Mouse (Mus musculus) embryonic facial prominence, embryonic 11.5 days (tissue): ENCODE data around the gene Afap1. TPM values are rescaled to one million over a fixed set of nuclear protein-coding genes. Genes with fewer than 3 reads are reported as not detected.

Experiments
- ATAC-seq: fragments of 200-750 bp; cut with Nextera tagmentation; replicated peaks from 2 replicates; pipeline ENCODE4 v1.8.0; 2017; ENCODE audit warnings: low read depth; ENCODE audit not compliant: insufficient number of reproducible peaks, low FRiP score, low TSS enrichment
- DNase-seq: peaks from one replicate; pipeline ENCODE4 v3.0.0-alpha.2; 2015; ENCODE audit warnings: low spot score
- H3K27ac ChIP-seq: fragments of 300-500 bp; sonication (generic); replicated peaks from 2 replicates; pipeline ENCODE4 v1.5.1; 2014; ENCODE audit warnings: mild to moderate bottlenecking, low read depth, low read length, control low read depth
- H3K27me3 ChIP-seq: fragments of 300-500 bp; sonication (generic); 2 replicates; pipeline ENCODE4 v1.6.1; 2014; ENCODE audit warnings: mild to moderate bottlenecking, low read length, moderate library complexity, mixed read lengths; ENCODE audit not compliant: control insufficient read depth, insufficient read depth
- H3K36me3 ChIP-seq: fragments of 300-500 bp; sonication (generic); replicated peaks from 2 replicates; pipeline ENCODE4 v1.6.1; 2014; ENCODE audit warnings: low read depth, mild to moderate bottlenecking, low read length, moderate library complexity, mixed read lengths; ENCODE audit not compliant: control insufficient read depth, insufficient read depth
- H3K4me1 ChIP-seq: fragments of 300-500 bp; sonication (generic); 2 replicates; pipeline ENCODE4 v1.6.1; 2014; ENCODE audit warnings: low read length, mixed read lengths; ENCODE audit not compliant: control insufficient read depth, insufficient read depth
- H3K4me2 ChIP-seq: fragments of 300-500 bp; sonication (generic); 2 replicates; pipeline ENCODE4 v1.6.1; 2014; ENCODE audit warnings: low read depth, mild to moderate bottlenecking, control low read depth, low read length, moderate library complexity
- H3K4me3 ChIP-seq: fragments of 300-500 bp; sonication (generic); 2 replicates; pipeline ENCODE4 v1.5.1; 2014; ENCODE audit warnings: low read depth, low read length, control low read depth
- H3K9ac ChIP-seq: fragments of 300-500 bp; sonication (generic); replicated peaks from 2 replicates; pipeline ENCODE4 v1.6.1; 2014; ENCODE audit warnings: mild to moderate bottlenecking, control low read depth, low read length
- H3K9me3 ChIP-seq: fragments of 300-500 bp; sonication (generic); replicated peaks from 2 replicates; pipeline ENCODE4 v1.6.1; 2016; ENCODE audit warnings: mild to moderate bottlenecking, low read length, inconsistent platforms, mixed read lengths; ENCODE audit not compliant: control insufficient read depth
- WGBS: fragments of 180-500 bp; shearing (Covaris S2); extraction: QIAGEN DNeasy Blood & Tissue Kit; methylation state at CpG from one replicate; pipeline ENCODE4 v1.1.7; 2014; 5-methylcytosine and 5-hydroxymethylcytosine counted together
- polyA plus RNA-seq: library from polyadenylated mRNA; unstranded; fragments of >200 nt; fragmentation: Nextera tagmentation; extraction: Ambion mirVana; gene quantifications from 2 replicates; pipeline ENCODE4 v1.2.1, GENCODE M21; 2014

Afap1 gene
- polyA plus RNA-seq, 1 experiment from 2014 or later: 19.8 TPM

GRCm38 (mm10) chr5:35985611-35986010 is 92.5 kb downstream of the Afap1 start:
- WGBS: 87% methylated on average over 8 of the region's 8 CpGs
- Histone ChIP-seq H3K9ac (no peak overlapping the region), H3K27ac (no peak overlapping the region), H3K9me3 (no peaks in the 10 kb centered on the region), H3K36me3 (no peaks in the 10 kb centered on the region; the same call in 1 of the 2 replicates), H3K4me2 (no peak overlapping the region), H3K4me1 (no peaks in the 10 kb centered on the region), H3K4me3 (no peak overlapping the region), H3K27me3 (no peaks in the 10 kb centered on the region)
- no peak for ATAC-seq
- no peak for DNase-seq

GRCm38 (mm10) chr5:35988085-35988484 is 95.0 kb downstream of the Afap1 start:
- no peak for DNase-seq
- no peaks in the 10 kb centered on the region for H3K27me3 ChIP-seq
- 89% methylated on average over 8 of the region's 8 CpGs for WGBS
- H3K9ac ChIP-seq: no peak overlapping the region
- no peaks in the 10 kb centered on the region; the same call in 1 of the 2 replicates for H3K36me3 ChIP-seq
- no peaks in the 10 kb centered on the region for H3K9me3 ChIP-seq
- H3K4me2 ChIP-seq: no peak overlapping the region
- no peak overlapping the region for H3K4me3 ChIP-seq
- no peaks in the 10 kb centered on the region for H3K4me1 ChIP-seq
- no peak for ATAC-seq
- H3K27ac ChIP-seq: no peak overlapping the region

GRCm38 (mm10) chr5:35989506-35989905 is 96.4 kb downstream of the Afap1 start:
- peaks cover 1% of the 10 kb centered on the region for H3K36me3 ChIP-seq
- no peaks in the 10 kb centered on the region for H3K27me3 ChIP-seq
- no peak overlapping the region for H3K27ac ChIP-seq
- no peak overlapping the region for H3K4me2 ChIP-seq
- no peaks in the 10 kb centered on the region for H3K4me1 ChIP-seq
- no peak overlapping the region for H3K9ac ChIP-seq
- DNase-seq (no peak), ATAC-seq (no peak)
- 68% methylated on average over 6 of the region's 6 CpGs for WGBS
- H3K9me3 ChIP-seq: no peaks in the 10 kb centered on the region
- H3K4me3 ChIP-seq: no peak overlapping the region

- Histone ChIP-seq H3K9me3 (no peaks in the 10 kb centered on the region), H3K4me3 (no peak overlapping the region), H3K4me1 (no peaks in the 10 kb centered on the region), H3K4me2 (no peak overlapping the region), H3K36me3 (peaks cover 2% of the 10 kb centered on the region; the same call in 1 of the 2 replicates), H3K27ac (no peak overlapping the region), H3K27me3 (no peaks in the 10 kb centered on the region), H3K9ac (no peak overlapping the region)
- 73% methylated on average over 11 of the region's 11 CpGs for WGBS
- 0 out of 2 replicates have a peak, but pooled peaks have one; percentile 23 for ATAC-seq
- DNase-seq: no peak
These were observed 97.0 kb downstream of the Afap1 start for GRCm38 (mm10) chr5:35989986-35990735.

- Histone ChIP-seq H3K36me3 (no peaks in the 10 kb centered on the region; the same call in 1 of the 2 replicates), H3K4me2 (no peak overlapping the region), H3K27ac (no peak overlapping the region), H3K4me3 (no peak overlapping the region), H3K9me3 (no peaks in the 10 kb centered on the region), H3K9ac (no peak overlapping the region), H3K4me1 (no peaks in the 10 kb centered on the region), H3K27me3 (no peaks in the 10 kb centered on the region)
- 82% methylated on average over 10 of the region's 10 CpGs for WGBS
- no peak for DNase-seq
- no peak for ATAC-seq
These were observed 110.7 kb downstream of the Afap1 start for GRCm38 (mm10) chr5:36003797-36004196.

- 84% methylated on average over 8 of the region's 8 CpGs for WGBS
- no peak overlapping the region for H3K9ac ChIP-seq
These were observed 113.0 kb downstream of the Afap1 start for GRCm38 (mm10) chr5:36006106-36006505.

GRCm38 (mm10) chr5:36006586-36006985 is 113.5 kb downstream of the Afap1 start:
- Histone ChIP-seq H3K4me2 (no peak overlapping the region), H3K36me3 (no peaks in the 10 kb centered on the region), H3K9me3 (no peaks in the 10 kb centered on the region), H3K4me3 (no peak overlapping the region), H3K27me3 (no peaks in the 10 kb centered on the region), H3K9ac (no peak overlapping the region), H3K4me1 (no peaks in the 10 kb centered on the region), H3K27ac (no peak overlapping the region)
- ATAC-seq: no peak
- 85% methylated on average over 5 of the region's 5 CpGs for WGBS
- no peak for DNase-seq

More at GRCm38 (mm10) chr5:36006106-36006505, 113.0 kb downstream of the Afap1 start:
- no peaks in the 10 kb centered on the region for H3K27me3 ChIP-seq
- H3K9me3 ChIP-seq: no peaks in the 10 kb centered on the region
- no peaks in the 10 kb centered on the region for H3K4me1 ChIP-seq
- no peak overlapping the region for H3K4me2 ChIP-seq
- ATAC-seq (no peak), DNase-seq (no peak)
- no peak overlapping the region for H3K27ac ChIP-seq
- H3K36me3 ChIP-seq: no peaks in the 10 kb centered on the region
- no peak overlapping the region for H3K4me3 ChIP-seq

GRCm38 (mm10) chr5:36007649-36008048 is 114.5 kb downstream of the Afap1 start:
- no peak overlapping the region for H3K27ac ChIP-seq
- 89% methylated on average over 10 of the region's 10 CpGs for WGBS
- no peak overlapping the region for H3K9ac ChIP-seq
- no peaks in the 10 kb centered on the region for H3K27me3 ChIP-seq
- ATAC-seq (no peak), DNase-seq (no peak)
- no peak overlapping the region for H3K4me3 ChIP-seq
- no peaks in the 10 kb centered on the region for H3K4me1 ChIP-seq
- H3K4me2 ChIP-seq: no peak overlapping the region
- no peaks in the 10 kb centered on the region for H3K36me3 ChIP-seq
- no peaks in the 10 kb centered on the region for H3K9me3 ChIP-seq
